Mouse (Mus musculus) neural tube, embryonic 13.5 days (tissue): ENCODE data around the gene Npepps. TPM values are rescaled to one million over a fixed set of nuclear protein-coding genes. Genes with fewer than 3 reads are reported as not detected.

Source experiments
- ATAC-seq: fragments of 200-750 bp; cut with Nextera tagmentation; 2 replicates; pipeline ENCODE4 v1.8.0; 2017; ENCODE audit warnings: low read depth, mild to moderate bottlenecking, moderate TSS enrichment, moderate library complexity
- H3K27ac ChIP-seq: fragments of 300-500 bp; sonication (generic); replicated peaks from 2 replicates; pipeline ENCODE4 v1.5.1; 2015; ENCODE audit warnings: moderate library complexity, mild to moderate bottlenecking, inconsistent platforms
- H3K27me3 ChIP-seq: fragments of 300-500 bp; sonication (generic); 2 replicates; pipeline ENCODE4 v1.6.1; 2015; ENCODE audit warnings: mild to moderate bottlenecking, inconsistent platforms
- H3K36me3 ChIP-seq: fragments of 300-500 bp; sonication (generic); 2 replicates; pipeline ENCODE4 v1.6.1; 2015; ENCODE audit warnings: mild to moderate bottlenecking, inconsistent platforms
- H3K4me1 ChIP-seq: fragments of 300-500 bp; sonication (generic); replicated peaks from 2 replicates; pipeline ENCODE4 v1.6.1; 2015; ENCODE audit warnings: inconsistent platforms
- H3K4me2 ChIP-seq: fragments of 300-500 bp; sonication (generic); 2 replicates; pipeline ENCODE4 v1.6.1; 2015; ENCODE audit warnings: inconsistent platforms, mild to moderate bottlenecking, moderate library complexity
- H3K4me3 ChIP-seq: fragments of 300-500 bp; sonication (generic); 2 replicates; pipeline ENCODE4 v1.5.1; 2015; ENCODE audit warnings: mild to moderate bottlenecking, inconsistent platforms
- H3K9ac ChIP-seq: fragments of 300-500 bp; sonication (generic); 2 replicates; pipeline ENCODE4 v1.6.1; 2015; ENCODE audit warnings: moderate library complexity, mild to moderate bottlenecking, inconsistent platforms
- H3K9me3 ChIP-seq: fragments of 300-500 bp; sonication (generic); 2 replicates; pipeline ENCODE4 v1.6.1; 2016; ENCODE audit warnings: inconsistent platforms
- WGBS: fragments of 180-500 bp; shearing (Covaris S2); methylation state at CpG from one replicate; pipeline ENCODE4 v1.1.7; 2015; 5-methylcytosine and 5-hydroxymethylcytosine counted together
- polyA plus RNA-seq: library from polyadenylated mRNA; unstranded; fragments of >200 nt; fragmentation: Nextera tagmentation; extraction: Ambion mirVana; gene quantifications from 2 replicates; pipeline ENCODE4 v1.2.1, GENCODE M21; 2015

Npepps gene
- polyA plus RNA-seq, 1 experiment from 2014 or later: 130 TPM

- Histone ChIP-seq H3K4me2 (no peak overlapping the region), H3K27me3 (no peaks in the 10 kb centered on the region), H3K9ac (no peak overlapping the region), H3K4me1 (no peaks in the 10 kb centered on the region), H3K36me3 (peaks cover 97% of the 10 kb centered on the region), H3K9me3 (no peaks in the 10 kb centered on the region), H3K27ac (no peak overlapping the region), H3K4me3 (no peak overlapping the region)
- no peak for ATAC-seq
- 73% methylated on average over 6 of the region's 6 CpGs for WGBS
These were observed 120.1 kb downstream of the Npepps start for GRCm38 (mm10) chr11:97160341-97160740.

GRCm38 (mm10) chr11:97156999-97157398 lies 123.4 kb downstream of the Npepps start:
- Histone ChIP-seq H3K36me3 (peaks cover 73% of the 10 kb centered on the region), H3K9me3 (no peaks in the 10 kb centered on the region), H3K4me3 (no peak overlapping the region), H3K4me2 (no peak overlapping the region), H3K9ac (no peak overlapping the region), H3K27me3 (no peaks in the 10 kb centered on the region), H3K4me1 (peaks cover 13% of the 10 kb centered on the region), H3K27ac (no peak overlapping the region)
- no peak for ATAC-seq
- WGBS: 82% methylated on average over 7 of the region's 7 CpGs

Other genes with a start within 250 kb of the Npepps start
- gene Lrrc46, start 239.2 kb downstream of the Npepps start, polyA plus RNA-seq: 1.8 and 3.0 TPM in 2 replicates
- 58.9 and 59.0 TPM in 2 replicates for gene Mrpl10, start 239.1 kb downstream of the Npepps start, polyA plus RNA-seq
- 9.2 and 11.0 TPM in 2 replicates for gene Osbpl7, start 230.0 kb downstream of the Npepps start, polyA plus RNA-seq
- 0.07 and 0.15 TPM in 2 replicates for gene Tbx21, start 165.3 kb downstream of the Npepps start, polyA plus RNA-seq
- 9.1 and 9.5 TPM in 2 replicates for gene Tbkbp1, start 129.1 kb downstream of the Npepps start, polyA plus RNA-seq
- gene Kpnb1, start 92.8 kb downstream of the Npepps start, polyA plus RNA-seq: 31.0 and 34.8 TPM in 2 replicates
- 38.2 and 43.8 TPM in 2 replicates for gene Mrpl45, start 35.1 kb upstream of the Npepps start, polyA plus RNA-seq
- gene Gpr179, start 71.4 kb upstream of the Npepps start, polyA plus RNA-seq: 0.43 and 0.66 TPM in 2 replicates
- gene Socs7, start 81.9 kb upstream of the Npepps start, polyA plus RNA-seq: 7.8 and 8.9 TPM in 2 replicates
- 6.8 and 7.4 TPM in 2 replicates for gene Arhgap23, start 134.9 kb upstream of the Npepps start, polyA plus RNA-seq
- gene 4933428G20Rik, start 219.7 kb upstream of the Npepps start, polyA plus RNA-seq: 0.81 and 1.1 TPM in 2 replicates